Mouse (Mus musculus) heart, adult 2 months (tissue): ENCODE results near the gene Disp3. TPM values are rescaled to one million over a fixed set of nuclear protein-coding genes. Genes with fewer than 3 reads are reported as not detected.

Experiments used
- DNase-seq, 2 experiments: peaks; one replicate each; pipeline ENCODE4 v3.0.0; 2021
- H3K27ac ChIP-seq: fragments of 200-600 bp; 2 replicates; pipeline ENCODE4 v1.8.1; 2022
- H3K27me3 ChIP-seq: fragments of 200-500 bp; 2 replicates; pipeline ENCODE4 v1.6.1; 2012; ENCODE audit warnings: mild to moderate bottlenecking, low read length, inconsistent platforms, mixed read lengths; ENCODE audit not compliant: control insufficient read depth, insufficient read depth
- H3K36me3 ChIP-seq: fragments of 200-500 bp; 2 replicates; pipeline ENCODE4 v1.6.1; 2012; ENCODE audit warnings: low read length, inconsistent platforms; ENCODE audit not compliant: control insufficient read depth, insufficient read depth
- H3K4me1 ChIP-seq: fragments of 200-500 bp; 2 replicates; pipeline ENCODE4 v1.6.1; 2011; ENCODE audit warnings: low read length; ENCODE audit not compliant: control insufficient read depth, insufficient read depth
- H3K4me3 ChIP-seq: fragments of 200-600 bp; 2 replicates; pipeline ENCODE4 v1.8.1; 2022
- H3K79me2 ChIP-seq: fragments of 200-500 bp; replicated peaks from 2 replicates; pipeline ENCODE4 v1.6.1; 2012; ENCODE audit warnings: mild to moderate bottlenecking, inconsistent platforms, low read length, moderate library complexity, mixed read lengths; ENCODE audit not compliant: control insufficient read depth, insufficient read depth
- H3K9ac ChIP-seq: fragments of 200-500 bp; 2 replicates; pipeline ENCODE4 v1.6.1; 2012; ENCODE audit warnings: low read depth, mild to moderate bottlenecking, control low read depth, inconsistent platforms, low read length, mixed read lengths
- CTCF ChIP-seq: fragments of 200-600 bp; IDR thresholded peaks from 2 replicates; pipeline ENCODE4 v1.8.1; 2022; ENCODE audit warnings: antibody characterized with exemption, mild to moderate bottlenecking, moderate library complexity
- EP300 ChIP-seq: fragments of 200-500 bp; IDR thresholded peaks from 2 replicates; pipeline ENCODE4 v1.6.1; 2011; ENCODE audit warnings: low read depth, low read length, control low read depth; ENCODE audit not compliant: insufficient read depth
- POLR2A ChIP-seq: fragments of 200-500 bp; IDR thresholded peaks from 2 replicates; pipeline ENCODE4 v1.6.1; 2011; ENCODE audit warnings: mild to moderate bottlenecking, low read depth, low read length, control low read depth; ENCODE audit not compliant: insufficient read depth
- WGBS: fragments of 180-500 bp; shearing (Covaris S2); methylation state at CpG from one replicate; pipeline ENCODE4 v1.1.7; 2018; 5-methylcytosine and 5-hydroxymethylcytosine counted together
- intact Hi-C: fragments of 180-260 bp; cut with DNase I; formaldehyde crosslinking; loops from one replicate; pipeline ENCODE4 v1.15.1; 2025
- polyA plus RNA-seq: library from polyadenylated mRNA; depleted of rRNA; stranded (reverse); fragments of >200 nt; gene quantifications from 2 replicates; pipeline ENCODE4 v1.2.3, GENCODE M21; 2012; rRNA removed
- total RNA-seq, 2 experiments: library from RNA; stranded (reverse); gene quantifications; 2 replicates each; pipeline ENCODE4 v1.2.3; 2021

Disp3 gene
- total and polyA plus RNA-seq, 3 experiments = not detected

DNA sequence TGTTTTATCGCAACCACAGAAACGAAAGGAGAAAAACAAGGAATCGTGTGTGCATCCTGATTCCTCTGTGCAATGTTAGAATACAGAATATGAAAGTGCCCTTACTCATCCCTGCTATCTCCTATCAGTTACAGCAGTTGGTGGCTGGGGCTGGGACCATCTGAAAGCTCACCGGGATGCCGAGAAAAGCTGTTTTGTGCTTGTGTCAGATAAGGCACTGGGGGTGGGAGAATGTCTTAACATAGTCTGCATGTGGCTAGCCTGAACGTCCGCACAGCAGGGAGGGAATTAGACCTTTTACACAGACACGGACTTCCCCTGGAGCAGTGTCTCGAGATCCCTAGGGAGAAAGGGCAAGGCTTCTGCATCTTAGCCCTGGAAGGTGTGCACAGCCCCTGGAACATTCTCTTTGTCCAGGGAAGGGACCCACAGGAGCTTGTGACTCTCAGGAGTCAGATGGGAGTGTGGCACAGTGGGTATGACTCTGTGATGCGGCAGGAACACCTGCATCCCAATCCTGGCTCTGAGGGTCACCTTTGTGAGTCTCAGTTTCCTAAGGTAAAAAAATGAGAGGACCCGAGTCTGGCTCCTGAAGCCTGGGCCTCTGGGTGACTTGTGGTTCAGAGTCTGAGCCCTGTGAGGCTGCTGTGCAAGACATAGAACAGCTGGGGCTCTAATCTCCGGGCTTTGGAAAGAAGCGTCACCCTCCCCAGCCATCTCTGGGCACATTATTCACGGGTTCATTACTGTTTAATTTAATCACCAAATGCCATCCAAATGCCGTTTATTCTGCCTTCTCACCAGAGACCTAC is 83.5 kb downstream of the Disp3 start:
- Histone ChIP-seq H3K79me2 (no peaks in the 10 kb centered on the region), H3K4me3 (no peak overlapping the region), H3K9ac (no peak overlapping the region), H3K4me1 (no peaks in the 10 kb centered on the region), H3K27ac (no peak overlapping the region), H3K36me3 (no peaks in the 10 kb centered on the region), H3K27me3 (no peaks in the 10 kb centered on the region)
- intact Hi-C loops = no loop called here
- 46% methylated on average over 15 of the region's 15 CpGs for WGBS
- DNase-seq = no peak
- TF ChIP-seq CTCF (no peak), EP300 (no peak), POLR2A (no peak)

DNA sequence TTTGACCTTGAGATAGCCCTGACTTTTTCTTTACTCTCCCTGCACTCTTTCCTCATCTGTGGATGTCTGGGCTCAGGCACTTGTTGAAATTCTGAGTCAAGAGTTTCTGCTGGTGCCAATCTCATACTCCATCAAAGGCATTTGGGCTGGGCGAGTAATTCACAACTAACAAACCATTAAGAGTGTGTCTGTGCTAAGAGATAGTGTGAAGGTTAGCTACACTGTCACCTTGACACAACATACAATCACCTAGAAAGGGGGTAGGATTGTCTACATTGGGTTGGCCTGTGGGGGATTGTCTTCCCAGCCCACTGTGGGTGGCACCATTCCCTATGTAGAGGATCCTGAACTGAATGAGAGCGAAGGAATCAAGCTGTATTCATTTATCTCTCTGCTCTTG is 84.2 kb downstream of the Disp3 start:
- TF ChIP-seq CTCF (no peak), POLR2A (no peak), EP300 (no peak)
- DNase-seq = no peak
- H3K27me3 ChIP-seq = no peaks in the 10 kb centered on the region
- H3K36me3 ChIP-seq = no peaks in the 10 kb centered on the region
- 76% methylated on average over 2 of the region's 2 CpGs for WGBS
- no peak overlapping the region for H3K9ac ChIP-seq
- no peaks in the 10 kb centered on the region for H3K4me1 ChIP-seq
- intact Hi-C loops = no loop called here
- no peak overlapping the region for H3K27ac ChIP-seq
- no peaks in the 10 kb centered on the region for H3K79me2 ChIP-seq
- H3K4me3 ChIP-seq = no peak overlapping the region

DNA sequence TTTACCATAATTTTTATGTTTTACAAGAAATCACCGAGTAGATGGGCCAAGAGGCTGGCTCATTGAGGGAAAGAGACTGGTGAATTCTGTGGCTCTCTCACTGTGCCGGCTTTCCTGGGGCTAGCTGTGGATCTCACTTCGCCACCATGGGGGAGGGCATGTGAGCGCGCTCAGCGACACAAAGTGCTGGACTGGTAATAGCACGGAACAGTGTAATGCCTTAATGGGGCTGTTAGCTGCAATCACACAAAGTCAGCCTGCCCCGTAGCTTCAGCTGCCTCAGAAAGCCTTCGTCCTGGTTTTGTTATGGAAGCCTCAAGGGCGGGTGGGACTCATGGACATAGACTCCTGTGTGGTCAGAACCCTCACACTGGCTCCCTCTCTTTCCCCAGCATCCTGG is 89.0 kb downstream of the Disp3 start:
- TF ChIP-seq EP300 (no peak), CTCF (no peak), POLR2A (no peak)
- H3K27me3 ChIP-seq = no peaks in the 10 kb centered on the region
- no peak overlapping the region for H3K27ac ChIP-seq
- DNase-seq = no peak
- H3K9ac ChIP-seq = no peak overlapping the region
- WGBS = 56% methylated on average over 10 of the region's 10 CpGs
- no peak overlapping the region for H3K4me3 ChIP-seq
- no peaks in the 10 kb centered on the region for H3K36me3 ChIP-seq
- intact Hi-C loops = no loop called here
- no peaks in the 10 kb centered on the region for H3K79me2 ChIP-seq
- H3K4me1 ChIP-seq = no peaks in the 10 kb centered on the region

DNA sequence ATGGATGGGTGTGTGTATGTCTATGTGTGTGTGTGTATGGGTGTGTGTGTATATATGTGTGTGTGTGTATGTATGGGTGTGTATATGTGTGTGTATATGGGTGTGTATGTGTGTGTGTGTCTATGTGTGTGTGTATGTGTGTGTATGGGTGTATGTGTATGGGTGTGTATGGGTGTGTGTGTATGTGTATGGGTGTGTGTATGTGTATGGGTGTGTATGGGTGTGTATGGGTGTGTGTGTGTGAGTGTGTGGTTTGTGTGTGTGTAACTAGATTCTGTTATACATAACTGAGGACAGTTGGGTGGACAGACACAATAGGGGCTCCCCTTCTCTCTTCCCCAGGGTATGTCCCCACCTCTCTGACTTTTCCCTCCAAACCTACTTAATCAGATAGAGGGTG is 93.4 kb downstream of the Disp3 start:
- Histone ChIP-seq H3K4me1 (no peaks in the 10 kb centered on the region), H3K27me3 (no peaks in the 10 kb centered on the region), H3K9ac (no peak overlapping the region), H3K79me2 (no peaks in the 10 kb centered on the region), H3K4me3 (no peak overlapping the region), H3K27ac (no peak overlapping the region), H3K36me3 (no peaks in the 10 kb centered on the region)
- no peak for DNase-seq
- TF ChIP-seq POLR2A (no peak), EP300 (no peak), CTCF (no peak)
- intact Hi-C loops = no loop called here

DNA sequence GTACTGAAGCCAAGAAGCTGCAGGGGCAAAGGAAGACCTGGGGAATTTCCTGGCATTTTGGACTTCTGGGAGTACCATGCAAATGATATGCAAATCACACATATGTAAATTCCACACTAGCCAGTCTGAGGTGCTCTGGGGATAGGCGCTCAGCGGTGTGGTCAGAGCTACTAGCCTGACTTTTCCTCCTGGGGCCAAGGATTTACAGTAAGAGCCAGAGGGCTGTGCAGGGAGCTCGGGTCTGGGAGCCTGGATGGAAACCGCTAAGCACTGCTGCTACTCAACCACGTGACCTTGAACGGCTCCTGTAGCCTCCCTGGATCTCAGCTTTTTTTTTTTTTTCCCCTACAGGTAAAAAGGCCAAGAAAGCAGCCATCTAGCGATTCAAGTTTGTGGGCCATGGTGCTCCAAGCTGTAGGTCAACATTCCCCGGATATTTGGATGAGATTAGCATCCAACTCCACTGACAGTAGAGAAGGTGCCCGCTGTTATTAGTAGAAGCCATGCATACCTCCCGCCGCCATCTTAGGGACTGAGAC is 95.0 kb downstream of the Disp3 start:
- Histone ChIP-seq H3K9ac (no peak overlapping the region), H3K4me1 (no peaks in the 10 kb centered on the region), H3K79me2 (no peaks in the 10 kb centered on the region), H3K36me3 (no peaks in the 10 kb centered on the region), H3K4me3 (no peak overlapping the region), H3K27ac (no peak overlapping the region), H3K27me3 (no peaks in the 10 kb centered on the region)
- intact Hi-C loops = no loop called here
- no peak for TF ChIP-seq CTCF
- no peak for TF ChIP-seq EP300
- no peak for TF ChIP-seq POLR2A
- WGBS = 26% methylated on average over 11 of the region's 11 CpGs
- DNase-seq = no peak

Other genes with a start within 250 kb of the Disp3 start
- gene Clcn6, start 249.1 kb downstream of the Disp3 start, total RNA-seq = 1 to 10 TPM; 7.5 to 8.1 TPM
- 8.9 and 9.0 TPM in 2 replicates for gene Clcn6, start 249.1 kb downstream of the Disp3 start, polyA plus RNA-seq
- gene Mthfr, start 248.9 kb downstream of the Disp3 start, total RNA-seq = 10 to 100 TPM in 1 of 2 experiments, 1 to 10 TPM in 1; 8.2 to 11.0 TPM
- gene Mthfr, start 248.9 kb downstream of the Disp3 start, polyA plus RNA-seq = 15.7 and 17.3 TPM in 2 replicates
- gene Agtrap, start 199.9 kb downstream of the Disp3 start, total RNA-seq = 10 to 100 TPM; 38.3 to 47.1 TPM
- gene Agtrap, start 199.9 kb downstream of the Disp3 start, polyA plus RNA-seq = 26.8 and 40.2 TPM in 2 replicates
- 10 to 100 TPM; 11.0 to 13.8 TPM for gene Mad2l2, start 157.6 kb downstream of the Disp3 start, total RNA-seq
- 21.9 and 23.6 TPM in 2 replicates for gene Mad2l2, start 157.6 kb downstream of the Disp3 start, polyA plus RNA-seq
- under 1 TPM in 1 of 2 experiments, not detected in 1; 0.41 TPM for gene Draxin, start 157.3 kb downstream of the Disp3 start, total RNA-seq
- 0.29 and 0.32 TPM in 2 replicates for gene Draxin, start 157.3 kb downstream of the Disp3 start, polyA plus RNA-seq
- gene Fbxo6, start 135.8 kb downstream of the Disp3 start, total RNA-seq = 10 to 100 TPM; 36.0 to 39.3 TPM
- gene Fbxo6, start 135.8 kb downstream of the Disp3 start, polyA plus RNA-seq = 68.4 and 68.6 TPM in 2 replicates
- 10 to 100 TPM; 19.7 to 26.7 TPM for gene Fbxo44, start 127.5 kb downstream of the Disp3 start, total RNA-seq
- gene Fbxo44, start 127.5 kb downstream of the Disp3 start, polyA plus RNA-seq = 18.7 and 35.0 TPM in 2 replicates
- under 1 TPM in 1 of 2 experiments, not detected in 1; 0.31 TPM for gene Fbxo2, start 127.3 kb downstream of the Disp3 start, total RNA-seq
- 0.47 and 0.59 TPM in 2 replicates for gene Fbxo2, start 127.3 kb downstream of the Disp3 start, polyA plus RNA-seq
- gene Ubiad1, start 156.8 kb upstream of the Disp3 start, total RNA-seq = 10 to 100 TPM; 17.8 to 20.9 TPM
- gene Ubiad1, start 156.8 kb upstream of the Disp3 start, polyA plus RNA-seq = 25.1 and 25.5 TPM in 2 replicates
- 10 to 100 TPM; 40.9 to 49.7 TPM for gene Mtor, start 160.6 kb upstream of the Disp3 start, total RNA-seq
- 18.6 and 25.7 TPM in 2 replicates for gene Mtor, start 160.6 kb upstream of the Disp3 start, polyA plus RNA-seq
- 1 to 10 TPM; 2.5 TPM for gene Angptl7, start 212.5 kb upstream of the Disp3 start, total RNA-seq
- 3.7 and 4.4 TPM in 2 replicates for gene Angptl7, start 212.5 kb upstream of the Disp3 start, polyA plus RNA-seq